Mouse (Mus musculus): Measurements from ENCODE around the gene Osm. TPM values are rescaled to one million over a fixed set of nuclear protein-coding genes. Genes with fewer than 3 reads are reported as not detected.
A peak's percentile ranks its signal among the peaks of the same experiment; 100 is the strongest.

Gene Osm
- polyA plus RNA-seq, 1 experiment = 0.52 TPM

DNA sequence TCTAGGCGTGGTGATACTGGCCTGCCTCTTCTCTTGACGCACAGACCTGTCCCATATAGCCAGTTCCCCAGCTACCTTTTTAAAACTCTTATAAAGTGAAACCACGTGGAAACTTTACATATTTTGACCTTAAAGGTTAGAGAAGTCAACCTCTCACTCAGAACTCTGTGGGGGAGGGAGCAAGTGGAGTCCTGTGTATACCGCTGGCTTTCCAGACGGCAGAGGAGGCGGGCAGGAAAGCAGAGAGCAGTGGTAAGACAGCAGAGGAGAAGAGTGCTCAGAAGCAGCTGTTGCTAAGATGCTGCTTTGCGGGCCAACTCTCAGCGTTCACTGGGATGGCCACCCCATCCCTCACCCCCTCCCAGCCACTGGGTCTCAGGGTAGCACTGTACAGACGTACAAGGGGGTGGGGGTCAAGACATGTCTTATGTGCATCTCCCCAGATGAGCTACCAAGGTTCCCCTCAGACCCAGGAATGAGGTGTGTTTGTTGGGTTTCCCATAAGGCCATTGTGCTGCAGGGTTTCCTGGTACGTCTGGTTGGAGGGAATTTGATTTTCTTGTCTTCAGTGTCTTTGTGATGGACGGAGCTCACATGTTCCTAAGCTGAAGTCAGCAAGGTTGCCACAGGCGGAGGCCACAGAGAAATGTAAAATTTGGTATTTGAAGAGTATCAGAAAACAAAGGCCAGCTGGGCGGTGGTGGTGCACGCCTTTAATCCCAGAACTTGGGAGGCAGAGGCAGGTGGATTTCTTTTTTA lies 11.2 kb downstream of the Osm start:
- H3K4me1 ChIP-seq (ENCODE audit: control insufficient read depth, insufficient read depth, low read length) = peaks cover 12% of the 10 kb centered on the region
- H3K9me3 ChIP-seq (replicated peaks; ENCODE audit: control insufficient read depth, insufficient read depth, low read length, poor library complexity, severe bottlenecking) = no peaks in the 10 kb centered on the region; the same call in 1 of the 2 replicates
- no peak overlapping the region for H3K4me3 ChIP-seq (ENCODE audit: low read depth, low read length)
- 0 out of 2 replicates have a peak overlapping the region, but pooled peaks have one; percentile 16 for H3K9ac ChIP-seq (ENCODE audit: low read depth, poor library complexity, severe bottlenecking)
- H3K27me3 ChIP-seq (ENCODE audit: control insufficient read depth, insufficient read depth, low read length, poor library complexity, severe bottlenecking) = no peaks in the 10 kb centered on the region
- H3K36me3 ChIP-seq (ENCODE audit: control insufficient read depth, insufficient read depth, low read length, poor library complexity, severe bottlenecking) = no peaks in the 10 kb centered on the region
- peak overlapping the region; percentile 76 for H3K27ac ChIP-seq (ENCODE audit: insufficient read depth, low read length)
- TF ChIP-seq EP300 (IDR thresholded peaks at IDR 0.05; ENCODE audit: insufficient read depth, low read depth, low read length) = peak; percentile 33; the same call in 1 of the 2 replicates
- no peak for TF ChIP-seq CTCF (IDR thresholded peaks at IDR 0.05; ENCODE audit: low read depth, low read length)

DNA sequence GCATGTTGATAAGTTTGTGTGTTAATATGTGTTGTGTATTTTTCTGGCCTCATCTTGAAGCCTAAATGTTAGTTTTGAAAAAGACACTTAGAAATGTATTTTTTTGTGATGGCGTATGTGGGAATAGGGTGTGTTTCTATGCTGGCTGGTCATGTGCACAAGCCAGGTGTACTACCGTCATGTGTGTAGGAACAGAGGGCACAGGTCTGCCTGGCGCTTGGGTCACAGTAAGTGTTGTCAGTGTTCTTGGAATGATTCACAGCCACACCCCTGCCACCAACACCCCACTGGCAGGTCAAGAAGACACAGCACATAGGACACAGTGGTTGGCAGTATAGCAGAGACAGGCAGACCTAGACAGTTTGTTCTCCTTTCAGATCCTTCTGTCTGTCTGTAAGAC lies 12.9 kb downstream of the Osm start:
- Histone ChIP-seq H3K36me3 (ENCODE audit: control insufficient read depth, insufficient read depth, low read length, poor library complexity, severe bottlenecking) (no peaks in the 10 kb centered on the region), H3K4me3 (ENCODE audit: low read depth, low read length) (no peak overlapping the region), H3K27me3 (ENCODE audit: control insufficient read depth, insufficient read depth, low read length, poor library complexity, severe bottlenecking) (no peaks in the 10 kb centered on the region), H3K9me3 (replicated peaks; ENCODE audit: control insufficient read depth, insufficient read depth, low read length, poor library complexity, severe bottlenecking) (no peaks in the 10 kb centered on the region; the same call in 1 of the 2 replicates), H3K4me1 (ENCODE audit: control insufficient read depth, insufficient read depth, low read length) (peaks cover 12% of the 10 kb centered on the region), H3K27ac (ENCODE audit: insufficient read depth, low read length) (no peak overlapping the region), H3K9ac (ENCODE audit: low read depth, poor library complexity, severe bottlenecking) (no peak overlapping the region)
- no peak for TF ChIP-seq EP300 (IDR thresholded peaks at IDR 0.05; ENCODE audit: insufficient read depth, low read depth, low read length)
- no peak for TF ChIP-seq POLR2A (IDR thresholded peaks at IDR 0.05; ENCODE audit: insufficient read depth, low read length)
- TF ChIP-seq CTCF (IDR thresholded peaks at IDR 0.05; ENCODE audit: low read depth, low read length) = no peak

DNA sequence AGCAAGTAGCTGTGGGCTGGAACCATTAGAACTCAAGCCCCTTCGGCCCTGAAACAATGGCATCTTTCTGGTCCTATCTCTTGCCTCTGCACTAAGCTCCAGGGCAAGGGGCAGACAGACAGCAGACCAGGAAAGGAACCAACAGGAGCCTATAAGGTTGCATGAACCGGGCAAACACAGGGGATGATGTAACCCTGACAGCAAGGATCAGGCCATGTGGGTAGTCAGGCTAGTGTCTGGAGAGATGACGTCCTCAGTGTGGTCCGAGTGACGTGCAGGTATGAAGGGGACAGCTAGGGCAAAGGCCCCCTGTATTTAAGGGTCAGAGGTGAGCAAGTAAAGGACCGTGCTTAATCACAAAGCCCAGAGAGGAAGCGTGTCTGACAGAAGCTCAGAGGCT lies 14.1 kb downstream of the Osm start:
- H3K4me3 ChIP-seq (ENCODE audit: low read depth, low read length) = no peak overlapping the region
- no peak overlapping the region for H3K27ac ChIP-seq (ENCODE audit: insufficient read depth, low read length)
- H3K4me1 ChIP-seq (ENCODE audit: control insufficient read depth, insufficient read depth, low read length) = peaks cover 12% of the 10 kb centered on the region
- no peaks in the 10 kb centered on the region; the same call in 1 of the 2 replicates for H3K9me3 ChIP-seq (replicated peaks; ENCODE audit: control insufficient read depth, insufficient read depth, low read length, poor library complexity, severe bottlenecking)
- no peak overlapping the region for H3K9ac ChIP-seq (ENCODE audit: low read depth, poor library complexity, severe bottlenecking)
- no peaks in the 10 kb centered on the region for H3K36me3 ChIP-seq (ENCODE audit: control insufficient read depth, insufficient read depth, low read length, poor library complexity, severe bottlenecking)
- no peak for TF ChIP-seq CTCF (IDR thresholded peaks at IDR 0.05; ENCODE audit: low read depth, low read length)
- TF ChIP-seq EP300 (IDR thresholded peaks at IDR 0.05; ENCODE audit: insufficient read depth, low read depth, low read length) = no peak
- TF ChIP-seq POLR2A (IDR thresholded peaks at IDR 0.05; ENCODE audit: insufficient read depth, low read length) = no peak
- H3K27me3 ChIP-seq (ENCODE audit: control insufficient read depth, insufficient read depth, low read length, poor library complexity, severe bottlenecking) = no peaks in the 10 kb centered on the region

DNA sequence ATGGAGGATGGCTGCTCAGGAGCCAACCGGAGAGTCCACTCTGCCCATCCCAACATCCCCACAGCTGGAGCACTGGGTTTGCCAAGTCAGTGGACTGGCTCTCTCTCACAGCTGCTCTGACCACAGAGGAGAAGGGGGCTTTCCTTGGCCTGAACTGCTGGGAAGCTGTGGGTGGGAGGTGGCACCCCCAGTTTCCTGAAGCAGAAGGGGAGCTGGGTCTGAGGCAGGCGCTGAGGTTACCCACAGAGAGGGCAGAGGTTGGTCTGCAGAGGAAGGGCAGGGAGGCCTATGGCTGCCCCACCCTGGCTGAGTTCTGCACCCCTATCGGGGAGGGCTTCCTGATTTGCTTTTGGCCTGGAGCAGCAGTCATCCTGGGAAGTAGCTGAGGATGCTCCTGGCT lies 15.2 kb downstream of the Osm start:
- TF ChIP-seq CTCF (IDR thresholded peaks at IDR 0.05; ENCODE audit: low read depth, low read length) (no peak), POLR2A (IDR thresholded peaks at IDR 0.05; ENCODE audit: insufficient read depth, low read length) (no peak), EP300 (IDR thresholded peaks at IDR 0.05; ENCODE audit: insufficient read depth, low read depth, low read length) (no peak)
- Histone ChIP-seq H3K9me3 (replicated peaks; ENCODE audit: control insufficient read depth, insufficient read depth, low read length, poor library complexity, severe bottlenecking) (no peaks in the 10 kb centered on the region; the same call in 1 of the 2 replicates), H3K27ac (ENCODE audit: insufficient read depth, low read length) (no peak overlapping the region), H3K4me3 (ENCODE audit: low read depth, low read length) (no peak overlapping the region), H3K27me3 (ENCODE audit: control insufficient read depth, insufficient read depth, low read length, poor library complexity, severe bottlenecking) (no peaks in the 10 kb centered on the region), H3K36me3 (ENCODE audit: control insufficient read depth, insufficient read depth, low read length, poor library complexity, severe bottlenecking) (no peaks in the 10 kb centered on the region), H3K4me1 (ENCODE audit: control insufficient read depth, insufficient read depth, low read length) (peaks cover 11% of the 10 kb centered on the region), H3K9ac (ENCODE audit: low read depth, poor library complexity, severe bottlenecking) (no peak overlapping the region)

DNA sequence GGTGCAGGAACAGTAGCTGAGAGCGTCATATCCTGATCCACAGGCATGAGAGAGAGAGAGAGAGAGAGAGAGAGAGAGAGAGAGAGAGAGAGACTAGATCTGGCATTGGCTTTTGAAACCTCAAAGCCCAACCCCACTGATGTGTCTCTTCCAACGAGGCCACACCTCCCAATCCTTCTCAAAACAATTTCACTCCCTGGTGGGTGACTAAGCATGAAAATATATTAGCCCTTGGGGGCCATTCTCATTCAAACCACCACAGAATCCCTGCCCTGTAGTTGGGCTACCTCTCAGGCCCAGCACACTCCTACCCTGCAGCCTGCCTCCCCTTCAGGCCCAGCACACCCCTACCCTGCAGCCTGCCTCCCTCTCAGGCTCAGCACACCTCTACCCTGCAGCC lies 16.7 kb downstream of the Osm start:
- H3K4me1 ChIP-seq (ENCODE audit: control insufficient read depth, insufficient read depth, low read length) = peaks cover 9% of the 10 kb centered on the region
- H3K9me3 ChIP-seq (replicated peaks; ENCODE audit: control insufficient read depth, insufficient read depth, low read length, poor library complexity, severe bottlenecking) = no peaks in the 10 kb centered on the region; the same call in 1 of the 2 replicates
- no peak overlapping the region for H3K9ac ChIP-seq (ENCODE audit: low read depth, poor library complexity, severe bottlenecking)
- H3K27ac ChIP-seq (ENCODE audit: insufficient read depth, low read length) = no peak overlapping the region
- no peak overlapping the region for H3K4me3 ChIP-seq (ENCODE audit: low read depth, low read length)
- H3K27me3 ChIP-seq (ENCODE audit: control insufficient read depth, insufficient read depth, low read length, poor library complexity, severe bottlenecking) = no peaks in the 10 kb centered on the region
- no peaks in the 10 kb centered on the region for H3K36me3 ChIP-seq (ENCODE audit: control insufficient read depth, insufficient read depth, low read length, poor library complexity, severe bottlenecking)
- TF ChIP-seq POLR2A (IDR thresholded peaks at IDR 0.05; ENCODE audit: insufficient read depth, low read length) (no peak), EP300 (IDR thresholded peaks at IDR 0.05; ENCODE audit: insufficient read depth, low read depth, low read length) (no peak), CTCF (IDR thresholded peaks at IDR 0.05; ENCODE audit: low read depth, low read length) (no peak)

Data from ES-Bruce4 (cell line).